Mouse (Mus musculus) right cerebral cortex, postnatal 36 days (tissue): ENCODE measurements around the gene Pfkl.
"Not testable (repeated sequence)": the region's sequence is repeated elsewhere in the genome, so short reads cannot be mapped to it uniquely, and the experiment has no call there.

Experiments used
- DNase-seq, 2 experiments: peaks; one replicate each; pipeline ENCODE4 v3.0.0; 2022; ENCODE audit warnings: low spot score in 2 of 2, mixed read lengths in 1 of 2

The Pfkl gene

GRCm38 (mm10) chr10:78009945-78010293 is at the start of gene Pfkl:
Gene Pfkl, minus strand, starts transcription at chr10:78010083.
- no peak for DNase-seq

GRCm38 (mm10) chr10:78057056-78057455 is 47.2 kb upstream of the Pfkl start:
- no peak for DNase-seq

GRCm38 (mm10) chr10:78054633-78055565 is 45.0 kb upstream of the Pfkl start:
- no peak for DNase-seq

GRCm38 (mm10) chr10:78049519-78050035 is 39.7 kb upstream of the Pfkl start:
- DNase-seq = no peak

- DNase-seq = no peak
Observed at GRCm38 (mm10) chr10:78048061-78048730, 38.3 kb upstream of the Pfkl start.

- no peak for DNase-seq
Observed at GRCm38 (mm10) chr10:78046388-78046787, 36.5 kb upstream of the Pfkl start.

- no peak for DNase-seq
Observed at GRCm38 (mm10) chr10:78044531-78044930, 34.6 kb upstream of the Pfkl start.

- DNase-seq = peak in 1 of 2 experiments; percentile 26
Observed at GRCm38 (mm10) chr10:78043406-78043836, 33.5 kb upstream of the Pfkl start, which contains the start of gene Aire. Gene Aire, minus strand, starts transcription at chr10:78043610.

GRCm38 (mm10) chr10:78042697-78043405 is 33.0 kb upstream of the Pfkl start:
- peak in 1 of 2 experiments; percentile 24 for DNase-seq

- no peak for DNase-seq
Observed at GRCm38 (mm10) chr10:78042096-78042495, 32.2 kb upstream of the Pfkl start.

GRCm38 (mm10) chr10:78041647-78042046 is 31.8 kb upstream of the Pfkl start, which contains the start of gene Dnmt3l:
Gene Dnmt3l, plus strand, starts transcription at chr10:78041947.
- no peak for DNase-seq

- DNase-seq = no peak
Observed at GRCm38 (mm10) chr10:78037139-78037538, 27.3 kb upstream of the Pfkl start.

- no peak for DNase-seq
Observed at GRCm38 (mm10) chr10:78031987-78032386, 22.1 kb upstream of the Pfkl start.

GRCm38 (mm10) chr10:78029080-78029479 is 19.2 kb upstream of the Pfkl start:
- no peak for DNase-seq

GRCm38 (mm10) chr10:78028129-78028528 is 18.2 kb upstream of the Pfkl start:
- DNase-seq = peak in 1 of 2 experiments; percentile 42

- not testable (repeated sequence) for DNase-seq
Observed at GRCm38 (mm10) chr10:78025453-78025852, 15.6 kb upstream of the Pfkl start.

GRCm38 (mm10) chr10:78019984-78020383 is 10.1 kb upstream of the Pfkl start:
- not testable (repeated sequence) for DNase-seq

GRCm38 (mm10) chr10:78019291-78019690 is 9.4 kb upstream of the Pfkl start:
- DNase-seq = no peak

GRCm38 (mm10) chr10:78018797-78019203 is 8.9 kb upstream of the Pfkl start:
- peak in 1 of 2 experiments; percentile 50 for DNase-seq

GRCm38 (mm10) chr10:78016366-78016765 is 6.5 kb upstream of the Pfkl start:
- no peak for DNase-seq

GRCm38 (mm10) chr10:78015489-78015888 is 5.6 kb upstream of the Pfkl start:
- DNase-seq = no peak
